Mouse (Mus musculus): ENCODE measurements at regions not wholly inside any gene's neighbourhood (a gene's known extent, or its start where the extent isn't known, plus 50 kb on each side); places are given as distances from the start of the nearest gene placed in this dataset.

DNA sequence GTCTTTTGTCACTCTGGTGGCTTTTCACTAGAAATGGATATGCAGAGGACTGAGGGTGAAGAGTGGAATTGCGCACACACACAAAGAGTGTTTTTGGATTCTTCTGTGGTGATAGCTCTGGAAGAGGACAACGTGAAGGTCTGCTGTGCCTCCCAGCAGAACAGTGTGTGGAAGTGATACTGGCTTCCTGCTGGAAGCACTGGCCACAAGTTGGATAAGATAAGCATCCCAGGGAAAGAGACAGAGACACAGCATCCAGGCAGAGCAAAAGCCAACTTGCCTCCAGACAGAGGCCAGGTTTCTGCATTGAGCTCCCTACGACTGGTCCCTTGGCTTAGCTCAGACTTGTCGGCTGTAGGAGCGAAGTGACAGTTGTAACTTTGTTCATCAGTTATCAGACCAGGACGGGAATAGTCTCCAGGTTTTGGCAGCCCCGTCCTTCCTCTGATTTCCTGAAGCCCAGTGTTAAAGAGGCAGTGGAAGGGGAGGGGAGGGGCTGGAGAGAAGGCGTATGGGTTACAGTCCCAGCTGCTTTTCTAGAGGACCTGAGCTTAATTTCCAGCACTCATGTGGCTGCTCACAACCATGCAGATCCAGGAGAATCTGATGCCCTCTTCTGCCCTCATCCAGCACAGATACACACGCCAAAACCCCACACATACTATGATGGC, 89.2 kb downstream of the Tmem170b start:
- no peak for DNase-seq
- H3K27ac ChIP-seq: no peak overlapping the region
- intact Hi-C loops (cut with DNase I): no loop called here
- no peak for TF ChIP-seq CTCF (IDR thresholded peaks at IDR 0.05)
- H3K4me3 ChIP-seq: no peak overlapping the region

- no peak for TF ChIP-seq CTCF (IDR thresholded peaks at IDR 0.05)
- Histone ChIP-seq H3K4me3 (no peak overlapping the region), H3K27ac (no peak overlapping the region)
- intact Hi-C loops (cut with DNase I): no loop called here
- no peak for DNase-seq
Measured at GRCm38 (mm10) chr13:41696767-41697445, 91.2 kb downstream of the Tmem170b start.

- TF ChIP-seq CTCF (IDR thresholded peaks at IDR 0.05): no peak
- intact Hi-C loops (cut with DNase I): loop anchor here (5.0 kb wide), 1 partner anchor 39 kb away; no protein-coding TSS in a partner anchor
- Histone ChIP-seq H3K27ac (no peak overlapping the region), H3K4me3 (no peak overlapping the region)
- no peak for DNase-seq
Measured at GRCm38 (mm10) chr13:41701345-41701744, 95.6 kb downstream of the Tmem170b start.

- TF ChIP-seq CTCF (IDR thresholded peaks at IDR 0.05): no peak
- Histone ChIP-seq H3K27ac (no peak overlapping the region), H3K4me3 (no peak overlapping the region)
- intact Hi-C loops (cut with DNase I): loop anchor here (5.0 kb wide), 1 partner anchor 40 kb away; no protein-coding TSS in a partner anchor
- DNase-seq: no peak
Measured at GRCm38 (mm10) chr13:41701829-41702231, 96.1 kb downstream of the Tmem170b start.

- intact Hi-C loops (cut with DNase I): loop anchor here (5.0 kb wide), 1 partner anchor 41 kb away; no protein-coding TSS in a partner anchor
- peak overlapping the region; percentile 60; the same call in 1 of the 2 replicates for H3K27ac ChIP-seq
- no peak for DNase-seq
- H3K4me3 ChIP-seq: no peak overlapping the region
- no peak for TF ChIP-seq CTCF (IDR thresholded peaks at IDR 0.05)
Measured at GRCm38 (mm10) chr13:41703196-41703595, 97.5 kb downstream of the Tmem170b start.

DNA sequence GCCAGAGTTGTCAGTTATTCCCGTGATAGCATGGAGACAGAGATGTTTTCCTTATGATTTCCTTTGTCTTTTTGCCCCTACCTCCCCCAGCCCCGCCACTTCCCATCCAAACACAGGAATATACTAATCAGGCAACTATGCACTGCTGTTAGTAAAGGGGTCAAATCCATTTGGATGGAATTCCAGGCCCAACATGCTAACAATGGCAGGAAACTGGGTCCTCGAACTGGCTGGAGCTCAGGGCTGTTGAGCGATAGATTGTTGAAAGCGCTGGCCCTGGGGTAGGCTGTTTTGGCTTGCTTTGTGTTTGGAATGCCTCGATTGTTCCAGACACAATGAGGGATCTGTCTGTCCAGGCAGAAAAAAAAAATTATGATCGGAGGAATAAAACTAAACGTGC, 97.9 kb downstream of the Tmem170b start:
- no peak for DNase-seq
- TF ChIP-seq CTCF (IDR thresholded peaks at IDR 0.05): no peak
- Histone ChIP-seq H3K27ac (peak overlapping the region; percentile 60), H3K4me3 (no peak overlapping the region)
- intact Hi-C loops (cut with DNase I): loop anchor here (5.0 kb wide), 1 partner anchor 41 kb away; no protein-coding TSS in a partner anchor

- intact Hi-C loops (cut with DNase I): loop anchor here (5.0 kb wide), 2 partner anchors 43 to 437 kb away; no protein-coding TSS in a partner anchor
- no peak for DNase-seq
- TF ChIP-seq CTCF (IDR thresholded peaks at IDR 0.05): no peak
- no peak overlapping the region for H3K27ac ChIP-seq
- no peak overlapping the region for H3K4me3 ChIP-seq
Measured at GRCm38 (mm10) chr13:41704806-41705205, 99.1 kb downstream of the Tmem170b start.

GRCm38 (mm10) chr13:41705636-41706035, 99.9 kb downstream of the Tmem170b start:
- DNase-seq: no peak
- TF ChIP-seq CTCF (IDR thresholded peaks at IDR 0.05): no peak
- Histone ChIP-seq H3K27ac (no peak overlapping the region), H3K4me3 (no peak overlapping the region)
- intact Hi-C loops (cut with DNase I): loop anchor here (5.0 kb wide), 1 partner anchor 437 kb away; no protein-coding TSS in a partner anchor

- H3K27ac ChIP-seq: no peak overlapping the region
- intact Hi-C loops (cut with DNase I): loop anchor here (2.0 to 5.0 kb wide), 2 partner anchors 434 to 593 kb away; partner anchors contain the start of gene Edn1
- DNase-seq: no peak
- no peak overlapping the region for H3K4me3 ChIP-seq
- no peak for TF ChIP-seq CTCF (IDR thresholded peaks at IDR 0.05)
Measured at GRCm38 (mm10) chr13:41707811-41708210, 102.1 kb downstream of the Tmem170b start.

DNA sequence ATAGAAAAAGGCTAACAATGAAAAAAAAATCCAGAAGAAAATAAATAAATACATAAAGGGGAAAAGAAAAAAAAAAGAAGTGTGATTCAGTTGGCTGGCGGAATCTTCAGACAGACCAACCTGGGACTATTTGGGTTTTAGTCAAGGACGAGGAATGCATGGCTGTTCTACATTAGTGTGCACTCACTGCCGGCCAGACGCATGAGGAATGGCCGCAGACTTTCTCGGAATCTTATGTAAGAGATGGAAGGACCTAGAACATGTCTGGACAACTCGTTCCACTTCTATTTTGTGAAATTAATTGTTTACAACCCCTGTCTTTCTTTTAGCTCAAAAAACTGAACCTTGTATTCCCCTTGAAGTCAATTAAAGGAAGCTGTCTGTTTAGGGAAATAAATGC, 103.4 kb downstream of the Tmem170b start:
- intact Hi-C loops (cut with DNase I): loop anchor here (1.0 to 5.0 kb wide), 4 partner anchors 66 to 592 kb away; partner anchors contain the start of gene Edn1
- TF ChIP-seq CTCF (IDR thresholded peaks at IDR 0.05): no peak
- H3K4me3 ChIP-seq: no peak overlapping the region
- no peak overlapping the region for H3K27ac ChIP-seq
- no peak for DNase-seq

GRCm38 (mm10) chr13:41709475-41710227, 103.9 kb downstream of the Tmem170b start:
- intact Hi-C loops (cut with DNase I): loop anchor here (1.0 to 5.0 kb wide), 5 partner anchors 66 to 591 kb away; partner anchors contain the start of genes Edn1 and Hivep1
- TF ChIP-seq CTCF (IDR thresholded peaks at IDR 0.05): peak; percentile 87
- Histone ChIP-seq H3K27ac (no peak overlapping the region), H3K4me3 (no peak overlapping the region)
- DNase-seq: peak; percentile 88

DNA sequence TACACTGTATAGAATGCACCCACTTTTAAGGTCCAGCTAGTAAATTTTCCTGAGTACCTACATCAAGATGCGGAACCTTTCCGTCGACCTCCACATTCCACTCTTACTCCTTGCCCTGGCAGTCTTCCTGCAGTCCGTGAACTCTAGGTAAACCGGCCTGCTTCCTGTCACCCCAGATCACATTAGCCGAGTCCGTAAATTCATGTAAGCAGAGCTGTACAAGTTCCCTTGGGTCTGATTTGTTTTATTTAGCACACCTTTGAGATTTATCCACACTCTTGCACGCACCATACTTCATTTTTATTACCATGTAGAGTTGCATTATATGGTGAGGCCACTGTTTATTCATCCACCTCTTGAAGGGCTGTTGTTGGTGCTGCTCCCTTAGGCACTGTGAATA, 106.9 kb downstream of the Tmem170b start:
- intact Hi-C loops (cut with DNase I): loop anchor here (5.0 kb wide), 1 partner anchor 340 kb away; the partner anchor contains the start of gene Hivep1
- H3K4me3 ChIP-seq: no peak overlapping the region
- TF ChIP-seq CTCF (IDR thresholded peaks at IDR 0.05): no peak
- DNase-seq: no peak
- no peak overlapping the region for H3K27ac ChIP-seq

All from gastrocnemius, adult 2 months (tissue).